Mouse (Mus musculus): ENCODE results near the gene Igdcc4. TPM values are rescaled to one million over a fixed set of nuclear protein-coding genes. Genes with fewer than 3 reads are reported as not detected.

Igdcc4 gene
- polyA plus RNA-seq, 1 experiment from 2014 or later = 15.2 TPM

DNA sequence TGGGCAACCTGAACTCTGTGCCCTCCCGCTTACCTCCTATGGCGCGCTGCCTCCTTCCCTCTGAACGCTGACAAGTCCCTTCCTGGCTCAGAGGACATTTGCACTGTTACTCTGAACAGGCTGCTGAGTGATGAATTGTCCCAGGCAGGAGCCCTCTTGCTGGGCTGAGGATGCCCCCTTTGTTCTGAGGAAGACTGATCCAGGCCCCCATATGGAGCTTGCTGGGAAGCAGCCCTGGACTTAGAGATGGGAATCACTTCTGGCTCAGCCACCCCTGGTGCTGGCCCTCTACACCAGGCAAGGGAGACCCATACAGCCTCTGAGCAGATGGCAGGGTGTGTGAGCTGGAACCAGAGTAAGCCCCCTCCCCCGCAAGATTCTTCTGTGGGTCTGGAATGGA lies 44.7 kb downstream of the Igdcc4 start:
- no peak overlapping the region for H3K4me2 ChIP-seq (ENCODE audit: low read length)
- peaks cover 24% of the 10 kb centered on the region for H3K4me1 ChIP-seq (replicated peaks; ENCODE audit: control insufficient read depth, insufficient read depth, low read length)
- H3K9me3 ChIP-seq (ENCODE audit: control insufficient read depth, low read length) = no peaks in the 10 kb centered on the region
- no peaks in the 10 kb centered on the region for H3K27me3 ChIP-seq (replicated peaks; ENCODE audit: control insufficient read depth, insufficient read depth, low read length)
- no peak overlapping the region for H3K9ac ChIP-seq (replicated peaks; ENCODE audit: low read depth, low read length)
- 70% methylated on average over 5 of the region's 5 CpGs for WGBS
- no peak overlapping the region for H3K4me3 ChIP-seq (replicated peaks; ENCODE audit: low read length)
- no peak for ATAC-seq
- no peak overlapping the region; the same call in 1 of the 2 replicates for H3K27ac ChIP-seq (ENCODE audit: low read length)
- peaks cover 5% of the 10 kb centered on the region; the same call in 1 of the 2 replicates for H3K36me3 ChIP-seq (ENCODE audit: control insufficient read depth, insufficient read depth)

DNA sequence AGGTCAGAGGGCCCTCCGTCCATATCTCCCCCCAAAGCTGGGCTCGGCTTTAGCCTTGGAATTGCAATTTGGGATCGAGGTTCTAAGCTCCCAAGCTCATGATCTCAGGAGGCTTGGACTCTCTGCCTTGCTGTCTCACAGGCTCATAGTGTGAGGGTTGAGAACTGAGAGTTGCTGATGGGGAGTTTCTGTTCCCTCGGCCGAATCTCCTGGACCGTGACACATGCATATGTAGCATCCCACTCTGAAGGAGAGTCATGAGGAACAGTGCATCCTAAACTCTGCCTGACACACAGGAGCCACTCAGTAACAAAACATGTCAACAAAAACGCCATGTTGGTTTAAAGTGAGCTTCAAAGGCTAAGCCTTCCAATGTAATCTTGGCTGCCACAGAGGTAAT lies 47.2 kb downstream of the Igdcc4 start:
- WGBS = 90% methylated on average over 7 of the region's 7 CpGs
- no peak overlapping the region for H3K4me2 ChIP-seq (ENCODE audit: low read length)
- ATAC-seq = no peak
- peaks cover 5% of the 10 kb centered on the region; the same call in 1 of the 2 replicates for H3K36me3 ChIP-seq (ENCODE audit: control insufficient read depth, insufficient read depth)
- H3K27ac ChIP-seq (ENCODE audit: low read length) = no peak overlapping the region
- H3K9ac ChIP-seq (replicated peaks; ENCODE audit: low read depth, low read length) = no peak overlapping the region
- no peaks in the 10 kb centered on the region for H3K9me3 ChIP-seq (ENCODE audit: control insufficient read depth, low read length)
- H3K4me1 ChIP-seq (replicated peaks; ENCODE audit: control insufficient read depth, insufficient read depth, low read length) = peaks cover 23% of the 10 kb centered on the region
- H3K27me3 ChIP-seq (replicated peaks; ENCODE audit: control insufficient read depth, insufficient read depth, low read length) = no peaks in the 10 kb centered on the region
- no peak overlapping the region for H3K4me3 ChIP-seq (replicated peaks; ENCODE audit: low read length)

DNA sequence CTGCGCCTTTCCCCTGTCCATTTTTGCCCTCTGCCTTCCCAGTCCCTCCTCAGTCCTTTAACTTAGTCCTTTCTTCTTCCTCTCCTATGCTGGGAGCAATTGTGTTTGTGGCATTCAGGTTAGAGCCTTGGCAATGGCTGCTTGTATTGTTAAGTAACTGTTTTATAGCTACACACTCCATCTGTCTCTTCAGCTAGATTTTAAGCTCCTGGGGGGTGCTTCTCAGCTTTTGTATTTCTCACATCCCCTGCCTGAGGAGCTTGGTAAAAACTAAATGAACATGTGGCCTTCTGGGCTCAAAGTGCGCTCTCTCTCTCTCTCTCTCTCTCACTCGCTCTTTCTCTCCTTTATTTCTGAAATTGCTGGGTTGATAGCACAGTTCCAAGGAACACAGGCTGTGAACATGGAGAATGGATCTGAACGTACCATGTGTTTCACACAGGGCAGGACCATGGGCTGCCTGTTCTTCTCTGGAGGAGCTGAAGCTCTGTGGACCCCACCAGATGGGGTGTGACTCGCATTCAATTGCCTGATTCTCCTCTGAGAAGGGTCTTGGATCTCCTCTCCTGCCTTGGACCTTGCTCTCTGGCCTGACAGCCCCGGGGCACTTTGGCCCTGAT lies 51.5 kb downstream of the Igdcc4 start:
- Histone ChIP-seq H3K36me3 (ENCODE audit: control insufficient read depth, insufficient read depth) (peaks cover 5% of the 10 kb centered on the region; the same call in 1 of the 2 replicates), H3K9me3 (ENCODE audit: control insufficient read depth, low read length) (no peaks in the 10 kb centered on the region), H3K27me3 (replicated peaks; ENCODE audit: control insufficient read depth, insufficient read depth, low read length) (no peaks in the 10 kb centered on the region), H3K4me2 (ENCODE audit: low read length) (no peak overlapping the region), H3K4me1 (replicated peaks; ENCODE audit: control insufficient read depth, insufficient read depth, low read length) (peaks cover 27% of the 10 kb centered on the region), H3K9ac (replicated peaks; ENCODE audit: low read depth, low read length) (peak overlapping the region; percentile 30), H3K4me3 (replicated peaks; ENCODE audit: low read length) (no peak overlapping the region), H3K27ac (ENCODE audit: low read length) (peak overlapping the region; percentile 80)
- WGBS = 26% methylated on average over 6 of the region's 6 CpGs
- ATAC-seq = peak; percentile 85

DNA sequence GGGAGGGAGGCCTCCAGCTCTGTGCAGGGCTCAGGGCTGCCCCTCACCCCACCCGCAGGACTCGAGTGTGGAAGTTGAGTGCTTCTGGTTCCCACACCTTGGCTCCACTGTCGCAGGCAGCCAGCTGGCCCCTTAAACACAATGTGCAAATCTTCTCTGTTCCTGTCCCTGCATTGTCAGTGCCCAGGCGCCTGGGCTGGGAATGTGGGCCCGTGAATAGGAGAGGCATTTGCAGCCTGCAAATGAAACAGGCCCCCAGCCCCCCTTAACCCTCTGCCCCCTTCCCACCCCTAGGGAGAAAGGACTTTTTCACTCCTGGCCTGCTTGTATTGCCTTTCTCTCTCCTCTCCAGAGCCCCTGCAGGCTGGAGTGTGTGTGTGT lies 52.0 kb downstream of the Igdcc4 start:
- Histone ChIP-seq H3K9me3 (ENCODE audit: control insufficient read depth, low read length) (no peaks in the 10 kb centered on the region), H3K4me3 (replicated peaks; ENCODE audit: low read length) (no peak overlapping the region), H3K36me3 (ENCODE audit: control insufficient read depth, insufficient read depth) (peaks cover 3% of the 10 kb centered on the region; the same call in 1 of the 2 replicates), H3K9ac (replicated peaks; ENCODE audit: low read depth, low read length) (peak overlapping the region; percentile 30), H3K27me3 (replicated peaks; ENCODE audit: control insufficient read depth, insufficient read depth, low read length) (no peaks in the 10 kb centered on the region), H3K4me1 (replicated peaks; ENCODE audit: control insufficient read depth, insufficient read depth, low read length) (peaks cover 27% of the 10 kb centered on the region), H3K4me2 (ENCODE audit: low read length) (no peak overlapping the region), H3K27ac (ENCODE audit: low read length) (peak overlapping the region; percentile 80)
- WGBS = 1% methylated on average over 5 of the region's 5 CpGs
- peak; percentile 69 for ATAC-seq

DNA sequence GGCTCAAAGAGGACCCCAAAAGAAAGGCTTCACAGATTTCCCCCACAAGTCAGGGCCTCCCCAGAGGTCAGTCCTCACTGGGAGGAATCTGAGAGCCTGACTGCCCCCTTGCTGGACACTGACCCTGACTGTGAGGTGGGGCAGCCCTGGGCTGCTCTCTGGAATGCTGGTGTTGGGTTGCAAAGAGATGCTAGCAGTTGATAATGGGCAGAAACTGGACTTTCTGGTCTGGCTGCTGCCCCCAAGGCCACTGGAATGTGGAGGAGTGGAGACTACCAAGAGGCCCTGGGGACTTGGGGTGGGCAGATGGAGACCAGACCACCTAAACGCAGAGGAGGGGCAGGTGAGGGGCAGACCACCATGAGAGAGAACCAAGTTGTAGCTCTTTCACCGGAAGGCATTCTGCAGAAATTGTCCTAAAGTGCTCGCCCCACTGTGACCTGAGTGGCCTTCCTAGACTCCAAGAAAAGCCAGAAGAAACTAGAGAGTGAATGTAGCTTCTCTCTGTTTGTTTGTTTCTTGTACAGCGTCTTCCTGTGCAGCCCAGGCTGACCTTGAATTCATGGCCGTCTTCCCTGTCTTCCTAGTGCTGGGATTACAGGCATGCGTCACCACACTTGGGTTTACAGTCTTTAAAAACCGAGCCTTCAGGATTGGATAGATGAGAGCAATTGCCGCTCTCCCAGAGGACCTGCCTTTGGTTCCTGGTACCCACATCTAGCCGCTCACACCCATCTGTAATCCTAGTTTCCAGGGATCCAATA lies 53.6 kb downstream of the Igdcc4 start:
- H3K9me3 ChIP-seq (ENCODE audit: control insufficient read depth, low read length) = no peaks in the 10 kb centered on the region
- no peaks in the 10 kb centered on the region for H3K27me3 ChIP-seq (replicated peaks; ENCODE audit: control insufficient read depth, insufficient read depth, low read length)
- ATAC-seq = no peak
- WGBS = 79% methylated on average over 9 of the region's 9 CpGs
- no peak overlapping the region for H3K27ac ChIP-seq (ENCODE audit: low read length)
- H3K4me2 ChIP-seq (ENCODE audit: low read length) = no peak overlapping the region
- H3K4me1 ChIP-seq (replicated peaks; ENCODE audit: control insufficient read depth, insufficient read depth, low read length) = peaks cover 27% of the 10 kb centered on the region
- no peak overlapping the region for H3K4me3 ChIP-seq (replicated peaks; ENCODE audit: low read length)
- no peaks in the 10 kb centered on the region; the same call in 1 of the 2 replicates for H3K36me3 ChIP-seq (ENCODE audit: control insufficient read depth, insufficient read depth)
- no peak overlapping the region for H3K9ac ChIP-seq (replicated peaks; ENCODE audit: low read depth, low read length)

DNA sequence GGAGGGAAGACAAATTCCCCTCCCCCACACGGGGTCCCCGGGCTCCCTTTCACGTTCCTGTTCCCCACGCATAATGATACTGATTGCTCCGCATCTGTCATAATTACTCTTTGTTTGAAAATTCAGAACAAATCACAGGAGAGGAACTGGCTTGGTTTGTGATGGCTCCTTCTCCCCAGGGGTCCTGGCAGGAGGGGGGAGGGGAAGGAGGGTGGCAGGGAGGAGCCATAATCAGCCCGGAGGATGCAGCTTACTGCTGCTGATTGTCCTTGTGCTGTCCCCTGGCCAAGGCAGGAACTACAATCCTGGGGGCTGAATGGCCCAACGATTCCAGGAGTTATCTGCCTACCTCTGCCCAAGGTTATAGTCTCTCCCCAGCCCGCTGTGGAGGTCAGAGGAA lies 55.3 kb downstream of the Igdcc4 start:
- Histone ChIP-seq H3K9ac (replicated peaks; ENCODE audit: low read depth, low read length) (0 out of 2 replicates have a peak overlapping the region, but pooled peaks have one; percentile 23), H3K27me3 (replicated peaks; ENCODE audit: control insufficient read depth, insufficient read depth, low read length) (no peaks in the 10 kb centered on the region), H3K36me3 (ENCODE audit: control insufficient read depth, insufficient read depth) (no peaks in the 10 kb centered on the region), H3K4me1 (replicated peaks; ENCODE audit: control insufficient read depth, insufficient read depth, low read length) (peaks cover 34% of the 10 kb centered on the region), H3K4me2 (ENCODE audit: low read length) (peak overlapping the region; percentile 8; the same call in 1 of the 2 replicates), H3K27ac (ENCODE audit: low read length) (no peak overlapping the region), H3K4me3 (replicated peaks; ENCODE audit: low read length) (no peak overlapping the region), H3K9me3 (ENCODE audit: control insufficient read depth, low read length) (no peaks in the 10 kb centered on the region)
- no peak for ATAC-seq
- WGBS = 8% methylated on average over 8 of the region's 8 CpGs

DNA sequence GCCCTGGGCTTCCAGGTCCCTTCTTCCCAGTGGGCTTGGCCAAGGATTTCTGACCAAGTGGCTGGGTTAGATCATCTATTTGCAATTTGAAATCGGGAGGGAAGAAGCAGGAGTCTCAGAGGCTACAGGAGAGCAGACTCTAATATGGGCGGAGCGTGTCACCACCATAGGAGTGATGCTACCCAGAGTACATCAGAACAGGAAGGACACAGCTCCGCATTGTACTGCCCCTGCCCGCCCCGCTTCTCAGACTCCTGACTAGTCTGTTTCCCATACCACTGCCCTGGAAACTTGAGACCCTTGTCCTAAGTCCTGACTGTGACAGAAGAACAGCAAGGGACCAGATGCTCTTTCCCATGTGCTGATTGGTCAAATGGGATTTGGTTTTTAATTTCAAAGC lies 56.3 kb downstream of the Igdcc4 start:
- WGBS = 55% methylated on average over 6 of the region's 6 CpGs
- Histone ChIP-seq H3K27me3 (replicated peaks; ENCODE audit: control insufficient read depth, insufficient read depth, low read length) (no peaks in the 10 kb centered on the region), H3K4me2 (ENCODE audit: low read length) (no peak overlapping the region), H3K27ac (ENCODE audit: low read length) (no peak overlapping the region), H3K36me3 (ENCODE audit: control insufficient read depth, insufficient read depth) (no peaks in the 10 kb centered on the region), H3K4me3 (replicated peaks; ENCODE audit: low read length) (no peak overlapping the region), H3K9ac (replicated peaks; ENCODE audit: low read depth, low read length) (no peak overlapping the region), H3K4me1 (replicated peaks; ENCODE audit: control insufficient read depth, insufficient read depth, low read length) (peaks cover 41% of the 10 kb centered on the region), H3K9me3 (ENCODE audit: control insufficient read depth, low read length) (no peaks in the 10 kb centered on the region)
- no peak for ATAC-seq

DNA sequence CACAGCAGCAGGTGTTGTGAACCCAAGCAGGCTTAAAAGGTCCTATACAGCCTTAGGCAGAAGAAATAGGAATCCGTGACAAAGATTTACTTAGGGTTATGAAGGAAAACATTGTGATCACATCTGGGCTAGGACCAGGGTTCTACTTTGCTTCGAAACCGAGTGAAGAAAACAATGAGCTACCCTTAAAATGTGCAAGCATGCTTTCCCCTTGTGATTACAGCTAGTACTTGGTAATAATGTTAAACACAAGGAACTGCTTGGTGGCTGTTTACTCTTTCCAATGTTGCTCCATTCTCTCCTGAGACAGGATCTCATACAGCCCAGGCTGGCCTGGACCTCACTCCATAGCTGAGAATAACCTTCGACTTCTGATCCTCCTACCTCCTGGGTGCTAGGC lies 59.9 kb downstream of the Igdcc4 start:
- H3K27me3 ChIP-seq (replicated peaks; ENCODE audit: control insufficient read depth, insufficient read depth, low read length) = no peaks in the 10 kb centered on the region
- H3K4me2 ChIP-seq (ENCODE audit: low read length) = no peak overlapping the region
- ATAC-seq = no peak
- H3K36me3 ChIP-seq (ENCODE audit: control insufficient read depth, insufficient read depth) = no peaks in the 10 kb centered on the region
- peaks cover 39% of the 10 kb centered on the region for H3K4me1 ChIP-seq (replicated peaks; ENCODE audit: control insufficient read depth, insufficient read depth, low read length)
- no peaks in the 10 kb centered on the region for H3K9me3 ChIP-seq (ENCODE audit: control insufficient read depth, low read length)
- no peak overlapping the region for H3K4me3 ChIP-seq (replicated peaks; ENCODE audit: low read length)
- no peak overlapping the region for H3K9ac ChIP-seq (replicated peaks; ENCODE audit: low read depth, low read length)
- 9% methylated on average over 4 of the region's 4 CpGs for WGBS
- peak overlapping the region; percentile 14; the same call in 1 of the 2 replicates for H3K27ac ChIP-seq (ENCODE audit: low read length)

DNA sequence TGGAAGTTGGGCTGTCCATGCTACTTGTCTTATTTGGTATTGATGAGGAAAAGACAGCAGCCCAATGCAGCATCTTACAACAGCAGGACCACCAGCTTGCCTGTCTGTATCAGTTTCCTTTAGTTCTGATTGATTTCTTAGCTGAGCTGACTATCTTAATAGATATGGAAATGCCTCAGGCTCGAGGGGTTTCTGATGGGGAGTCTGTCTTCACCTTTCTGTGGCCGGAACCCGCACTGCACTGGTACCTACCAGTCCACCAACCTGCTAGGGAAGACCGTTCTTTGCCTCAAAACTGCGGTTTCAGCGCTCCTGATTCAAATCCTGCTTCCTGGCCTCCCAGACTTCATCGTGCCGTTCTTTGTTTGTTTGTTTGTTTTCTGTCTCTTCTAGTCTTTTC lies 60.6 kb downstream of the Igdcc4 start:
- no peaks in the 10 kb centered on the region for H3K27me3 ChIP-seq (replicated peaks; ENCODE audit: control insufficient read depth, insufficient read depth, low read length)
- peaks cover 32% of the 10 kb centered on the region for H3K4me1 ChIP-seq (replicated peaks; ENCODE audit: control insufficient read depth, insufficient read depth, low read length)
- H3K4me2 ChIP-seq (ENCODE audit: low read length) = peak overlapping the region; percentile 73
- no peaks in the 10 kb centered on the region for H3K9me3 ChIP-seq (ENCODE audit: control insufficient read depth, low read length)
- H3K27ac ChIP-seq (ENCODE audit: low read length) = no peak overlapping the region
- no peaks in the 10 kb centered on the region for H3K36me3 ChIP-seq (ENCODE audit: control insufficient read depth, insufficient read depth)
- WGBS = 15% methylated on average over 8 of the region's 8 CpGs
- no peak overlapping the region for H3K9ac ChIP-seq (replicated peaks; ENCODE audit: low read depth, low read length)
- no peak overlapping the region for H3K4me3 ChIP-seq (replicated peaks; ENCODE audit: low read length)
- ATAC-seq = no peak

Data from forebrain, embryonic 16.5 days (tissue).